Mouse (Mus musculus) yolk sac, embryonic 10.5 days (tissue): ENCODE data around the gene Usp53.

Source experiments
- DNase-seq: peaks from one replicate; pipeline ENCODE4 v3.0.0-alpha.2; 2017; ENCODE audit warnings: low spot score

Gene Usp53

DNA sequence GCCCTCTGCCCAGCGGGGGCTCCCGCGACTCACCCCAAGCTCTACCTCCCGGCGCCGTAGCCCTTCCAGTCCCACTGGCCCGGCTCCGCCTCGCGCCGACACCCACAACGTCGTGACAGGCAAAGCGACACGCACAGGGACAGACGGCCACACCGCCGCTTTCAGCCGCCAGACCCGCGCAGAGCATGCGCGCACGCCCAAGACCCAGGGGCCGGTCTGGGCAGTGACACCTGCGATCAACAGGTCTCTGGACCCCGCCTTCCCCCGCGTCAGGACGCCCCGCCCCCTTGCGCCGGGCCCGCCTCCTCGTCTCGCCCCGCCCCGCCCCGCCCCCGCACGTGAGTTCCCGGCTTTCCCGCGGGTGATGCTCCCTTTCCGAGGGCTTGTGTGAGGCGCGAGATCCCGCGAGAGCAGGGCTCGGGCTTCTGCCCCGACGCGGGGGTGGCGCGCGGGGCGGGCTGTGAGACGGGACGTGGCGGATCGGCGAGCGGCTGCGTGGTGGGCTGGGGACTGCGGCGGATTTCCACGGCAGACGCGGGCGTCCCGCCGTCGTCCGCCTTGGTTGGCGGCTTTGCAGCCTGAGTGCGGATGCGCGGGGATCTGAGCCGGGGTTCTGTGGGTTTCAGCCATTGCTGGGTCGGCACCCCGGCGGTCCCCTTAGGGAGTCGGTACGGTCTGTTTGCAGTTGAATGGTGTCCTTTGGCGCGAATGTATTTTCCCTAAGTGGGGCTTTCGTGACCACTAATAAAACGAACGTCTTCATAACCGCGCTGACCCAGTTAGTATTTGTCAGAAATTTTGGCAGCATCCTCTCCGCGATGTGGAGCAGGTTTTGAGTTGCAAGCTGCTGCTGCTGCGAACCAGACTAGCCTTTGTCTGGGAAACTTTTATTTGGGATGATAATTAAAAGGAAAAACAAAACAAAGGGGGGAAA is at the start of gene Usp53:
TSS of gene Usp53 (minus strand) at position 262 of the 934 bp plus-strand sequence.
- peak; percentile 98 for DNase-seq

DNA sequence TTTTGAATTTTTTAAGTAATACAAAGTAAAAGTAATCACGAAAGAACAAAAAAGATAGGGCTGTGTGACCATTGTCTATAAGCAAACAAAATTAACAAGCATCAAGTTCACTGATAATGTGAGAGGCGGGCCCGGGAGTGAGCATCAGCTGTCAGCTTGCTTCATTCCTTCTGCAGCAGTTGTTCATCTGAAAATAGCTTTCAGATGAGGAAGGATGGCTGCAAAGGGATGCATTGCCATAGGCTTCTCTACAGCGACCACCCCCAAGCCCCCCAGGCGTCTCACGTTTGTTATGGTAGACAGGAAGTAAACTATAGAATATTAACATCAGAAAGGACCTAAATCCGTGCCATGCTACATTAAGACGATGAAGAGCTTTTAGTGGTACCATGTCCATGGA is 49.5 kb upstream of the Usp53 start:
- no peak for DNase-seq

DNA sequence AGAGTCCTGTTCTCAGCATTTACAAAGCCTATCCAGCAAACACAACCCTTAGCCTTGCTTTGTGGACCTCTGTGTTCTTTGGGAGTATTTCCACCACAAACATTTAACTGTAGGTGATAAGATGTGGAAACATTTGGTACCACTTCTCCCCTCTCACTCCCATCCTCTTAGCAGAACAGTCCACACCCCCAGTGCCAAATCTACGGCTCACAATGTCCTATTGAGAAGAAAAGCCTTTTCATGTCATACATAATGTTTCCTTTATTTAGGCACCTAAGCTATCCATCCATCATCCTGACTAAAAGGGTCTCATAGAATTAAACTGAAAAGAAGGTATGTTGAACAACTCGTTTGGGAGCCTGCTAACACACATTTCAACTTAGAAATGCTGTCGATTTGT is 41.3 kb upstream of the Usp53 start:
- no peak for DNase-seq

DNA sequence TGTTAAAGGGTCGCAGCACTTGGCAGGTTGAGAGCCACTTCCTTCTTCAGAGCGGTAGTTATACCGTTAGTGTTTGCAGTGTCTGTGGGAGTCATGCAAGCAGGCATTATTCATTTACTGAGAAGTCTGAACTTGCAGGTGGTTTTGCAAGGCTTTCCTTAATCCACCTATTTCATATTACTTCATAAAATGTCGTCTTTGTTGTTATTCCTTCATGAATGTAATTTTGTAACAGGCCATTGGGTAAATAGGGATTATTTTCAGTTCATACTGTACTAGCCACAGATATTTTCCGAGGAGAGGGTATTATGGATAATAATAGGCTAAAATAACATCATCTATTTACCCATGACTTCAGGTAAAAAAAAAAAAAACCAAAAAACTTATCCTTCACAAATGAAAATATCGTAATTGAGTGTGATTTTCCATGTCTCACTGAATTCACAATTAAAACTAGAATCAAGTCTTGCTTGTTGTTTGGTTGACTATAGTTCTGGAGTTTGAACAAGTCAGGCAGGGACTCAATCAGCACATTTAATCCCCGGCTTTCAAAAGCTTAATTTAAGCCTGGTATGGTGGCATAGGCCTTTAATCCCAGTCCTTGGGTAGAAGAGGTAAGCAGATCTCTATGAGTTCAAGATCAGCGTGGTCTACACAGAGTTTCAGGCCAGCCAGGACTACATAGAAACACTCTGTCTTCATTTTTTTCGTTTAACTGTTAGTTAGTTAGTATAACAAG is 40.4 kb upstream of the Usp53 start:
- DNase-seq: no peak

DNA sequence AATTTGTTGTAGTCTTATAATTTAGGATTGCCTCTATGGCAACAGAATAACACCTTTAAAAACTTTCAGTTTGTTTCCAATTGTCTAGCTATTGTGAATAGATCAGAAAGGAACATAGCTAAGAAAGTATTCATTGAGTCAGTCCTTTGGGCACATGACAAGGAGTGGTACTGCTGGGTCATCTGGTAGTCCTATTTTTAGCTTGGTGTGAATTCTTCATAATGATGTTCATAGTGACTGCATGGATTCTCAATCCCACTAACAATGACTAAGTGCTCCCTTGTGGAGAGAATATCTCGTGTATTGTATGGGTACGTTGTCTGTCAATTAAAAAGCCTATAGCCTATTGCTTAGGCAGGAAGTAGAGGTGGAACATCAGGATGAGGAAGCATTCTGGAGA is 34.5 kb upstream of the Usp53 start:
- no peak for DNase-seq

DNA sequence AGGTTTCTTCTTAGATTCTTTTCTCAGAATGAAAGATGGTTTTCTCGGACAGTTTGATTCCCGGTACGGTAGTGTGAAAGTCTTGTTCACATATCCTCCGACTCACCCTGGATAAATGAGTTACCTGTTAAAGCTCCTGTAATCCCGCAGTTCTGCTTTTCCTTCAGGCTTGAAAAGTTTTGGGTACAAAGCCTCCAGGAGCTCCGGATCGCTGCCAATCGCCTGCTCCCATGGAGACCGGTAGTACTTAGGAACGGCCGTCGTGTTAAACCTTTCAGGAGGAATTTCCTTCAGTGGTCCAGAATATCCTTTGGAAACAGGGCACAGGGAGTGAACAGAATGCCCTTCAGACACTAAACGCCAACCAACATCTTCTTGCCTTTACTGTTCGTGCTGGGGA is 29.2 kb upstream of the Usp53 start:
- no peak for DNase-seq

DNA sequence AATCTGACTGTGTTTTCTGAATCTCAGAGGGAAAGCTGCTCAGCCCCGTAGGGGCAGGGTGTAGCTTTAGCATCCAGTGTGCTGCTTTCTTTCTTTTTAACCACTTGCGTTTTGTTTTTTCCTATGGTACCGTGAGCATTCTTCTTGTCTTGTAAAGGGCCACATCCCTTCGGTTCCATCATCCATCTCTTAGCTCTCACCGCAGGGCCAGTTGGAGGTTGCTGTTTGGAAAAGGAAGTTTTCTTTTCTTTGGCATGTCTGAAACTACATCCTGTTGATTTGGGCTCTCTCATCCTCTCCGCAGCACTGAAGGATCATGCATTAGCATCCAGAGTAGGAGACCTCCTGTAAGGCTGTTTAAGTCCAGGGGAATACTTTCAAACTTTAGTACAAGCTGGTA is 25.1 kb upstream of the Usp53 start:
- no peak for DNase-seq

DNA sequence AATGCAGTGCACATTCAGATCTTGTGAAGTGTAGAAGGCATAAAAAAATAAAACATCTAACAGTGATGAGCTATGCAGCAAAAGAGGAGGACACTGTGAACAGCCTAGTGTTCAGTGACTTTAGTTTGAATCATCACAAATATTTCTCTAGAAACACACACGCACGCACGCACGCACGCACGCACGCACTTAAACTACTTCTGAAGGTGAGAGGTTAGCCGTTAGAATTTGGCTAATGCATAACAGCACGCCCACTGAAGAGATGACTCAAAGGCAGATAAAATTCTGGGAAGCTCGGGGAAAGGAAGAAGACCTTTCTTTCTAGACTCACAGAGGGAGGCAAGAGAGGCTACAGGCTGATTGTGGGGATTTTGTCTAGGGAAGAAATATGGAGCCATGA is 23.1 kb upstream of the Usp53 start:
- DNase-seq: no peak

DNA sequence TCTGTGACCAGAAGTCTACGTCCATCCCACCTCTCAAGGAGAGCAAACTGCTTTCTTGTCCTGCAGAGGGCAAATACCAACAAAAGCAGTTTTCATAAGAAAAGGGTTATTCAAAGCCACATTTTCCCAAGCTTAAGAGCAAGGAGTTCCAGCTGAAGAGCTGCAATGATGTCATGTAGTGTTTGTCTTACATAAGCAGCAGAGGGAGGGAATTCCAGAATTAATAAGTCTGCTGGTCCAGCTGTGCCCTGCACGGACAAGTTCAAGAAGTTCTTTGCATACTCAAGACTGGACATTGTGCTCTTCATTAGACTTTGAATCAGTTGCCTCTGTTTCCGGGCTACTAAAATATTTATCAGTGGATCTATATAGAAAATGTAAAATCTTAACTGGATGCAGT is 16.7 kb upstream of the Usp53 start:
- no peak for DNase-seq

DNA sequence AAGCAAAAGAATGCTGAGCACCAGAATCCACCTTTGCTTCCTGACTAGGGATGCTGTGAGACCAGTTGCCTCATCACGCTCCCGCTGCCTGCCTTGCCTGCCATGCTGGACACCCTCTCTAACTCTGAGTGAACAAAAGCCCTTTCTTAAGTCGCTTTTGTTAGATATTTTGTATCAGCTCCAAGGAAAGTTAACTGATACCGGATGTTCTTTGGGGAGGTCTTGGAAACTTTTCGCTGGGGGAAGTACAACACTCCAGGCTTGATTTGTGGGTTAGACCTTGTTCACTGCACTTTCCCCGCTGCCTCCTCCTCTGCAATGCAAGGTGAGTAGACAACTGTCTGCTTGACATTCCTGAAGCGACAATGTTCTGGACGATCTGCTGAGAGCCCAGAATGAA is 14.2 kb upstream of the Usp53 start:
- no peak for DNase-seq

DNA sequence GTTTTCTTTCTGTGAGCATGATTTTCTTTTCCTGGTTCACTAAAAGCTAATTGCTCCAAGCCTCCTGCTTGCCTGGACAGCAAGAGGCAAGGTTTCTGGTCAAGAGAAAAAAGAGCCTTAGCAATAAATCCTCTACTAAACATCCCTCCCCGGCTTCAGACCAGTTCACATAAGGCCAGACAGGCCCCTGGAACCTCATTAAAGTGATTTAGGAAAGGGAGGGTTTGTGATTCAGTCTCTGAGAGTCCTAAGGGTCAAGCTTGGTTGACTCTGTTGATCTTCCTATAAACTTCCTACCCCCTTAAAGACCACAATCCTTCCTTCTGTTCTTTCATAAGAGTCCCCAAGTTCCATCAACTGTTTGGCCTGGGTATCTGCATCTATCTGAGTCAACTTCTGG is 12.7 kb upstream of the Usp53 start:
- no peak for DNase-seq

DNA sequence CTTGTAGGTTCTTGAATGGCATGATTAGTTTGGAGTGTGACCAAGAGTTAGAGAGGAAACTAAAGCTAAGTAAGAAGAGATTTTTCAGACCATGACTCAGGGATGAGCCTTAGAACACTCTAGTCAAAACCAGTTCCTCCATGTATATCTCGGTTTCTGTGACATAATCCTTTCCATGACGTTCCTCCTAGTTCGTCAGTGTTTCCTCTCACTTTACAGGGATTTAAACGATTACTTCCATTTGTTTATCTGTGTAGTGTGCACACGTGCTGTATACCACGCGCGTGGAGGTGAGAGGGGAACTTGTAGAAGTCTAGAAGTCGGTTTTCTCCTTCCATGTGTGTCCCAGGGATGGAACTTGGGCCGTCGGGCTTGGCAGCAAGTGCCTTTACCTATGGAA is 2.6 kb upstream of the Usp53 start:
- DNase-seq: no peak

DNA sequence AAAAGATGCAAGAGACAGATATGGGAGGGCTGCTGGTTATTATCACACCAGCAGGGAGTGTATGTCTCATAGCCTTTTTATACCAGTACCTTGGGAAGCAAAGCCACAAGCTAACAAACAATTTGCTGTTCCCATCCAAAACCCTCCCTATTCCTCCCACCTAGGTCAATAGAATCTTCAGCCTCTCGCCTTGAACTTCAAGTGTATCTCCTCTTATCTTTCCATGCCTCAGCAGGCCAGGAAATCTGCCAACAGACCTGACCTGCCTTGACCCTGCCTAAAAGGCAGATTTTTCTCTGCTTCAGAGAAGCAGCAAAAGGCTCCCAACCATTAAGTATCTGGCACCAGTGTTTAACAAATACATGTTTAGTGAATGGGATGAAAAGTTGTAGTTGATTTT is 2.1 kb upstream of the Usp53 start:
- DNase-seq: peak; percentile 55

DNA sequence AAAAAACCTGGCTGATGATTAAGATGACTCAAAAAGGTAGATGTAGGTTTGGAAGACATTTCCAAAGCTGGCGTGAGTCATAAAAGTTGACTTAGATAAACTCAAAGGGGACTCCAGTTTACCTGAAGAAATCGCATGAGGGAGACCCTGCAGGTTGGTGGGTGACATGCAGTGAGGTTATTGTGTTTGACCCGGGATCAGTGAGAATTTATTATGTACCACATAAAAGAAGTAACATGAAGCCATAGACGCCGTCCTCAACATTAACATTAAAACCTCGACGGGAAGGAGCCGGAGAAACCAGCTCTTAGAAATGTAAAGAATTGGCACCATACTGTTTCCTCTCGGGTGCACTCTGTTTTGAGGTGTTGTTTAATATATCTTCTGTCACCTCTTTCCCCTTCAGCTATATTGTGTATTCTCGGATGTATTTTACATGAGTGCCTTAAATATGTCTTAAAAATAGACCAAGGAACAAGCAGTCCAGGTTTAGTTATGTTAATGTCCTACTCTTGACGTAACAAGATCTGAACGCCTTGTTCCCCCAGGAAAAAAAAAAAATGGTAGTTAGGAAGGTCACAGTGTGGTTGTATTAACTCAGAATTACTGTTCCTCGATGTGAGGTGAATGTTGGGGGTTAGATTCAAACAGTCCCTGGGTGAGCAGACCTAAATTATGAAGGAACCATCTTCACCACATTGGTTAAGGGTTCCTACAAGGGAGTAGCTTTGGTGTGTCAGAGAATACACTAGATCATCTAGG is 1.1 kb upstream of the Usp53 start:
- no peak for DNase-seq

DNA sequence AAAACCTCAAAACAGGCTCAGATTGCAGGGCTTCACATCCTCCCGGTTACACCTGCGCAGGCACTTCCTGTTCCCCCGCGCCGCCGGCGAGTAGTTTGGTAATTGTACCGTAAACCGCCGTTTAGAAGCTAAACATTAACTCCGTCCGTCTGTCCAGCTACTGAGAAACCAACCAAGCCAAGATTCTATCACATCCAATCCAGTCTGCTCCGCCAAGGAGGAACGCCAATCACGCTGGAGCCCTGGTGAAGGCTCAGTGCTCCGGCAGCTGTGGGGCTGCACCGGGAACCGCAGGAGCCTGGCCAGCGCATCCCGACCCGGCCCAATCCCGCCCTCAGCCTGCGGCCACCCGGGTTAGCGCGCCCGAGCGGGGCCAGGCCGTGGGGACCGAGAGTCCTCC is 461 bp downstream of the Usp53 start:
- DNase-seq: no peak

DNA sequence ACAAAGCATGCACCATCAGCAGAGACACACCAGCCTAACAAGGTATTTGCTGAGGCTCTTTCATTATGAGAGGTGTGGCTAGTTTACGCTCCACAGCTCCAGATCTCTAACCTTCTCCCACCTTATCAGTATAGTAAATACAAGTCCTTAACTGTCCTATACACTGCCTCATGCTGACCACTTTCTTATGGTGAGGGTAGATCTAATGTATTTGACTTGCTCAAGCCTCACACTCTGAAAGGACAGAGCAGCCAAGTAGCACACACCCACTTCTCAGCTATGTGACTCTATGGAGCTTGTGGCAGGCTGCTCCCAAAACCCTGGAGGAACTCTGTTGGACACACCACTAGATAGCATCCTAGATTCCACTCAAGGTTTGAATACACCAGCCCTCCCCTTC is 8.3 kb downstream of the Usp53 start:
- DNase-seq: no peak

DNA sequence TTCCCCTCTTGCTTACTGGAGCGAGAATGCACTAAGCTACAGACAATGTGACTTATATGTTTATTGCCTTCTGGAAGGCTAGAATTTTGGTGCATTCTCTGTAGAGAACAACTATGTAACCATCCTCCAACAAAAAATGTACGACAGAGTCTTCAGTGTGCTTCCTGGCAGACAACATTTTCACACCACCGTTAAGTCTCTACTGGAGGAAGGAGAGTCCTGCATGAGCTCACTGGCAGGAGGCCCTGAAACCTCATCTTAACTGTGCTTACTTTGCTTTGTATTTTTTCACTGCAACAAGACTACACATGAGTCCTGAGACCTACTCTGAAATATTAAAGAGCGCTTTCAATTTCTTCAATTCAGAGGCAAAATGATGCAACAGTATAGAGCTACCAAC is 8.9 kb downstream of the Usp53 start:
- DNase-seq: no peak

DNA sequence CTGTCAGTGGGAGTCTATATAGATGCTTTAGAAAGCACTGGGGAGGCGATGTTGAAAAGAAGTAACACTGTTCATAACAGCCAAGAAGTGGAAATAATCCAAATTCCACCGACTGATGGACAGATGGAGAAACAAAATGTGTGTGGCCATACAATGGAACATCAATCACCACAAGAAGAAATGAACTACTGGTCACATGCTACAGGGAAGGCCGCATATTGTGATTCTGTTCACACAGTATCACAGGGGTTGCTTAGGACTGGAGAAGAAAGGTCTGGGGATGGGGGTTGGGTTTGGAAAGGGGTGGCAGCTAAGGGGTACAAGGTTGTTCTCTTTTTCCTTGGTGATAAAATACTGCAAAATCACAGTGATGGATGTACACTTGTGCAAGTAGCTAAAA is 9.5 kb downstream of the Usp53 start:
- DNase-seq: no peak

DNA sequence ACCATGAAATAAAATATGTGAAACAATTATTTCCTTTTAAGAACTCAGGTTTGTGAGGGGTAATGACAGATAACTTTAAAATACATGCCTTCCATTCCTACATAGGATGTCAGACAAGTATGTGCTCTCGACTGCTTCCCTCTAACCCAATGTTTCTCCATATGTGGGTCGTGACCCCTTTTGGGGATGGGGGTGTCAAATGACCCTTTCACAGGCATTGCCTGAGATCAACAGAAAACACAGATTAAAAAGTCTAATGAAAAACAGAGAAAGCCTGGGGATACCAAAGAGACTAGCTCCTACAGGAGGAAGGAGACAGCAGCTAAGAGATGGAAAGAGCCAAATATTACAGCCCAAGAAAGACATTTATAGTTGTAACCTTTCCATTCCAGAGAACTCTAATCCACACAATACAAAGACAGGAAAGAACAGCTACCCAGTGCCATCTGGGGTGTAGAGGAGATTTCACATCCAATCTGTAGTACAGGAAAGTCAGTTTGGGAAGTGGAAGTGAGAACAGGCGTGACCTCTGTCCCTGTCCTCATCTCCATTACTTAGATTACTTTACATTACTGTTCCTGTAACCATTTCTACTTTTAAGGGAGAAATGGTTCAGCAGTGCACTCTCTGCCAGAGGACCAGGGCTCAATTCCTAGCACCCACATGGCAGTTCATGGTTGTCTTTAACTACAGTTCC is 12.0 kb downstream of the Usp53 start:
- DNase-seq: no peak

DNA sequence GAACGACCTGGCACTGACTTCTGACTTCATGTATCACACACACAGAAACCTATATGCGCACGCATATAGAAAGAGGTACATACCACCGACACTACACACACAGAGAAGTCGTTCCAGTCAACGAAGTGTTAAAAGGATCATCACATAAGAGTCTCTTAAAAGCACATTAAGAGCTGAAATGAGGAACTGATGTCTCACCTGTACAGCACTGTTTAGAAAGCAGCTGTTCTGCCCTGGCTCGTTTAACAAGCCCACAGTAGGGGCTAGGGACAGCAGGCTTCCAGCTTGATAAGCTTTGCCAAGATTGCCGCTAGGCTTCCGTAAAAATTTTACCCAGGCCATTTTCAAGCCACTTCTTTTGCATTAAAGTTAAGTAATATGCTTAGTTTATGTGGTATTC is 15.9 kb downstream of the Usp53 start:
- DNase-seq: no peak

DNA sequence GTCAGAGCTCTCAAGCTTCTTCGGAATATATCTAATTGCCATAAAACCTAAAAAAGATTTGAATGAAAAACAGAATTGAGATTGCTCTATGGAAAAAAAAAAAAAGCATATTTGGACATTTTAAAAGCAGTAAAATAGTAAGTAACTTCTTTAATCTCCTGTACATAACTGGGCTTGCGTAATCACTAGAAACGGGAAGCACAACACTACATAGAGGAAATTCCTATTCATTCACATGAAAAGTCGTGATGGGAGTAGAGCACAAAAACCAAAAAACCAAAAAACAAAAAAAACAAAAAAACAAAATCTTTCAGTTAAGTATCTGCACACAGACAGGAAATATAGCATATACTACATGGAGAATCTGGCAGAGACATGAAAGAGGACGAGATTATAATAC is 20.0 kb downstream of the Usp53 start:
- no peak for DNase-seq

DNA sequence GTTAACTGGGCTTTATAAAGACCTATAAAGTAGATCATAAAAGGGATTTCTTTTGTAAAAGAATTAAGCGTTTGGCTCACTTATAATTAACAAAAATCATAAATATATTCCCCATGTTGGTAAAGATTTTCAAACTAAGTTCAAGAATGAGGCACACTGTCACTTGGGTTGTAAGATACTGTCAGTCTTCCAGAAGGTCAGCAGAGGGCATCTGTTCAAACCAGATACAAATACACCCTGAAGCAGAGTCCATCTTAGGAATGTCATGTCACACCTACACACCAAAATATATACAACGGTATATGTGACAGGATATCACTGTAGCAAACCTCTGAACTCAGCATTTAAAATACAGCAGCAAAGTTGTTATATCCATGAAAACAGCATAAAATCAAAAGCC is 34.2 kb downstream of the Usp53 start:
- no peak for DNase-seq
